Mouse (Mus musculus) testis, adult 2 months (tissue): Measurements from ENCODE around the gene Cpsf6.

Experiments
- CTCF ChIP-seq: fragments of 200-500 bp; IDR thresholded peaks from 2 replicates; pipeline ENCODE4 v1.5.1; 2012; ENCODE audit warnings: low read depth, mild to moderate bottlenecking, inconsistent platforms, low read length, moderate library complexity; ENCODE audit not compliant: control insufficient read depth, insufficient read depth, insufficient replicate concordance
- POLR2A ChIP-seq: fragments of 200-500 bp; IDR thresholded peaks from 2 replicates; pipeline ENCODE4 v1.6.1; 2012; ENCODE audit warnings: low read depth, mild to moderate bottlenecking, inconsistent platforms, low read length, moderate library complexity; ENCODE audit not compliant: control insufficient read depth

- TF ChIP-seq CTCF (no peak), POLR2A (no peak)
Observed at GRCm38 (mm10) chr10:117330521-117330920, 49.3 kb downstream of the Cpsf6 start.
